Mouse (Mus musculus) natural killer cell, adult 2 months (primary cell): Measurements from ENCODE around the gene Rap1gap.

Experiments
- DNase-seq, 2 experiments: peaks; one replicate each; pipeline ENCODE4 v3.0.0; 2022; ENCODE audit warnings: low spot score in 2 of 2

Rap1gap gene

GRCm38 (mm10) chr4:137744433-137744918 lies 80.0 kb downstream of the Rap1gap start:
- DNase-seq = peak in 1 of 2 experiments; percentile 29

GRCm38 (mm10) chr4:137747091-137747490 lies 82.6 kb downstream of the Rap1gap start:
- DNase-seq = no peak

GRCm38 (mm10) chr4:137747590-137747989 lies 83.1 kb downstream of the Rap1gap start:
- no peak for DNase-seq

- peak in 1 of 2 experiments; percentile 52 for DNase-seq
Measured at GRCm38 (mm10) chr4:137748726-137749125, 84.2 kb downstream of the Rap1gap start.

- DNase-seq = no peak
Measured at GRCm38 (mm10) chr4:137749680-137750079, 85.2 kb downstream of the Rap1gap start.

- DNase-seq = no peak
Measured at GRCm38 (mm10) chr4:137750121-137750520, 85.6 kb downstream of the Rap1gap start.

GRCm38 (mm10) chr4:137751310-137751709 lies 86.8 kb downstream of the Rap1gap start:
- no peak for DNase-seq

- DNase-seq = no peak
Measured at GRCm38 (mm10) chr4:137751717-137752116, 87.2 kb downstream of the Rap1gap start.

GRCm38 (mm10) chr4:137752471-137752870 lies 87.9 kb downstream of the Rap1gap start:
- DNase-seq = no peak

- no peak for DNase-seq
Measured at GRCm38 (mm10) chr4:137753199-137753598, 88.7 kb downstream of the Rap1gap start.

- DNase-seq = no peak
Measured at GRCm38 (mm10) chr4:137754446-137754845, 89.9 kb downstream of the Rap1gap start.

- DNase-seq = no peak
Measured at GRCm38 (mm10) chr4:137762886-137763285, 98.4 kb downstream of the Rap1gap start.

- no peak for DNase-seq
Measured at GRCm38 (mm10) chr4:137763920-137764495, 99.5 kb downstream of the Rap1gap start.

GRCm38 (mm10) chr4:137764621-137765020 lies 100.1 kb downstream of the Rap1gap start:
- no peak for DNase-seq

- no peak for DNase-seq
Measured at GRCm38 (mm10) chr4:137765554-137765971, 101.0 kb downstream of the Rap1gap start.

GRCm38 (mm10) chr4:137766365-137766764 lies 101.8 kb downstream of the Rap1gap start:
- DNase-seq = no peak

- no peak for DNase-seq
Measured at GRCm38 (mm10) chr4:137768381-137768780, 103.9 kb downstream of the Rap1gap start.

- no peak for DNase-seq
Measured at GRCm38 (mm10) chr4:137768831-137769230, 104.3 kb downstream of the Rap1gap start.

- no peak for DNase-seq
Measured at GRCm38 (mm10) chr4:137769635-137770034, 105.1 kb downstream of the Rap1gap start.

GRCm38 (mm10) chr4:137770901-137771612 lies 106.5 kb downstream of the Rap1gap start:
- DNase-seq = no peak

GRCm38 (mm10) chr4:137771749-137772148 lies 107.2 kb downstream of the Rap1gap start:
- no peak for DNase-seq

- no peak for DNase-seq
Measured at GRCm38 (mm10) chr4:137772438-137773056, 108.0 kb downstream of the Rap1gap start.
